Mouse (Mus musculus): ENCODE results near the gene Gckr. TPM values are rescaled to one million over a fixed set of nuclear protein-coding genes. Genes with fewer than 3 reads are reported as not detected.

The Gckr gene
- total and polyA plus RNA-seq, 2 experiments, result 113 to 282 TPM

GRCm38 (mm10) chr5:31266101-31266500 is 31.1 kb upstream of the Gckr start:
- no peak overlapping the region for H3K27ac ChIP-seq (replicated peaks; ENCODE audit: insufficient read depth, low read depth, low read length)
- TF ChIP-seq CTCF (IDR thresholded peaks at IDR 0.05; ENCODE audit: low read depth, low read length), result no peak
- no peak for TF ChIP-seq POLR2A (IDR thresholded peaks at IDR 0.05; ENCODE audit: extremely low read depth, insufficient read depth, low read length)
- no peaks in the 10 kb centered on the region for H3K27me3 ChIP-seq (ENCODE audit: control insufficient read depth, insufficient read depth, low read length)
- DNase-seq (ENCODE audit: extremely low read depth, low read depth, low spot score), result no peak
- peaks cover 9% of the 10 kb centered on the region for H3K36me3 ChIP-seq (ENCODE audit: control insufficient read depth, insufficient read depth, low read length)
- 60% methylated on average over 7 of the region's 7 CpGs for WGBS
- H3K79me2 ChIP-seq (ENCODE audit: control insufficient read depth, insufficient read depth, low read length), result no peaks in the 10 kb centered on the region
- no peaks in the 10 kb centered on the region for H3K4me1 ChIP-seq (ENCODE audit: control insufficient read depth, insufficient read depth, low read length)
- no peak overlapping the region for H3K9ac ChIP-seq (ENCODE audit: low read depth, low read length)
- H3K4me3 ChIP-seq (ENCODE audit: insufficient read depth, low read depth, low read length), result no peak overlapping the region

- peaks cover 8% of the 10 kb centered on the region for H3K36me3 ChIP-seq (ENCODE audit: control insufficient read depth, insufficient read depth, low read length)
- no peak for TF ChIP-seq CTCF (IDR thresholded peaks at IDR 0.05; ENCODE audit: low read depth, low read length)
- TF ChIP-seq POLR2A (IDR thresholded peaks at IDR 0.05; ENCODE audit: extremely low read depth, insufficient read depth, low read length), result no peak
- no peaks in the 10 kb centered on the region for H3K4me1 ChIP-seq (ENCODE audit: control insufficient read depth, insufficient read depth, low read length)
- no peak overlapping the region for H3K9ac ChIP-seq (ENCODE audit: low read depth, low read length)
- no peaks in the 10 kb centered on the region for H3K27me3 ChIP-seq (ENCODE audit: control insufficient read depth, insufficient read depth, low read length)
- 67% methylated on average over 6 of the region's 6 CpGs for WGBS
- no peak for DNase-seq (ENCODE audit: extremely low read depth, low read depth, low spot score)
- H3K4me3 ChIP-seq (ENCODE audit: insufficient read depth, low read depth, low read length), result no peak overlapping the region
- no peak overlapping the region for H3K27ac ChIP-seq (replicated peaks; ENCODE audit: insufficient read depth, low read depth, low read length)
- H3K79me2 ChIP-seq (ENCODE audit: control insufficient read depth, insufficient read depth, low read length), result no peaks in the 10 kb centered on the region
Observed at GRCm38 (mm10) chr5:31267686-31268085, 29.6 kb upstream of the Gckr start.

GRCm38 (mm10) chr5:31273018-31273417 is 24.2 kb upstream of the Gckr start:
- DNase-seq (ENCODE audit: extremely low read depth, low read depth, low spot score), result no peak
- Histone ChIP-seq H3K9ac (ENCODE audit: low read depth, low read length) (no peak overlapping the region), H3K27ac (replicated peaks; ENCODE audit: insufficient read depth, low read depth, low read length) (no peak overlapping the region), H3K79me2 (ENCODE audit: control insufficient read depth, insufficient read depth, low read length) (no peaks in the 10 kb centered on the region), H3K4me1 (ENCODE audit: control insufficient read depth, insufficient read depth, low read length) (no peaks in the 10 kb centered on the region), H3K4me3 (ENCODE audit: insufficient read depth, low read depth, low read length) (no peak overlapping the region), H3K36me3 (ENCODE audit: control insufficient read depth, insufficient read depth, low read length) (peaks cover 14% of the 10 kb centered on the region; the same call in 1 of the 2 replicates), H3K27me3 (ENCODE audit: control insufficient read depth, insufficient read depth, low read length) (no peaks in the 10 kb centered on the region)
- TF ChIP-seq CTCF (IDR thresholded peaks at IDR 0.05; ENCODE audit: low read depth, low read length) (no peak), POLR2A (IDR thresholded peaks at IDR 0.05; ENCODE audit: extremely low read depth, insufficient read depth, low read length) (no peak)
- WGBS, result 92% methylated on average over 6 of the region's 6 CpGs

- H3K9ac ChIP-seq (ENCODE audit: low read depth, low read length), result no peak overlapping the region
- H3K36me3 ChIP-seq (ENCODE audit: control insufficient read depth, insufficient read depth, low read length), result peaks cover 27% of the 10 kb centered on the region; the same call in 1 of the 2 replicates
- no peak overlapping the region for H3K4me3 ChIP-seq (ENCODE audit: insufficient read depth, low read depth, low read length)
- no peaks in the 10 kb centered on the region for H3K4me1 ChIP-seq (ENCODE audit: control insufficient read depth, insufficient read depth, low read length)
- no peak for TF ChIP-seq CTCF (IDR thresholded peaks at IDR 0.05; ENCODE audit: low read depth, low read length)
- no peak for TF ChIP-seq POLR2A (IDR thresholded peaks at IDR 0.05; ENCODE audit: extremely low read depth, insufficient read depth, low read length)
- no peak for DNase-seq (ENCODE audit: extremely low read depth, low read depth, low spot score)
- WGBS, result 88% methylated on average over 20 of the region's 20 CpGs
- no peaks in the 10 kb centered on the region for H3K79me2 ChIP-seq (ENCODE audit: control insufficient read depth, insufficient read depth, low read length)
- H3K27me3 ChIP-seq (ENCODE audit: control insufficient read depth, insufficient read depth, low read length), result no peaks in the 10 kb centered on the region
- no peak overlapping the region for H3K27ac ChIP-seq (replicated peaks; ENCODE audit: insufficient read depth, low read depth, low read length)
Observed at GRCm38 (mm10) chr5:31279245-31279988, 17.8 kb upstream of the Gckr start.

GRCm38 (mm10) chr5:31288225-31288624 is 9.0 kb upstream of the Gckr start:
- Histone ChIP-seq H3K27me3 (ENCODE audit: control insufficient read depth, insufficient read depth, low read length) (no peaks in the 10 kb centered on the region), H3K79me2 (ENCODE audit: control insufficient read depth, insufficient read depth, low read length) (no peaks in the 10 kb centered on the region), H3K36me3 (ENCODE audit: control insufficient read depth, insufficient read depth, low read length) (peaks cover 2% of the 10 kb centered on the region; the same call in 1 of the 2 replicates), H3K9ac (ENCODE audit: low read depth, low read length) (no peak overlapping the region), H3K4me3 (ENCODE audit: insufficient read depth, low read depth, low read length) (no peak overlapping the region), H3K4me1 (ENCODE audit: control insufficient read depth, insufficient read depth, low read length) (peaks cover 3% of the 10 kb centered on the region; the same call in 1 of the 2 replicates), H3K27ac (replicated peaks; ENCODE audit: insufficient read depth, low read depth, low read length) (no peak overlapping the region)
- TF ChIP-seq CTCF (IDR thresholded peaks at IDR 0.05; ENCODE audit: low read depth, low read length) (no peak), POLR2A (IDR thresholded peaks at IDR 0.05; ENCODE audit: extremely low read depth, insufficient read depth, low read length) (no peak)
- WGBS, result 87% methylated on average over 4 of the region's 4 CpGs
- DNase-seq (ENCODE audit: extremely low read depth, low read depth, low spot score), result no peak

- H3K36me3 ChIP-seq (ENCODE audit: control insufficient read depth, insufficient read depth, low read length), result peaks cover 2% of the 10 kb centered on the region; the same call in 1 of the 2 replicates
- H3K4me1 ChIP-seq (ENCODE audit: control insufficient read depth, insufficient read depth, low read length), result peaks cover 3% of the 10 kb centered on the region; the same call in 1 of the 2 replicates
- 29% methylated on average over 3 of the region's 3 CpGs for WGBS
- H3K79me2 ChIP-seq (ENCODE audit: control insufficient read depth, insufficient read depth, low read length), result no peaks in the 10 kb centered on the region
- H3K9ac ChIP-seq (ENCODE audit: low read depth, low read length), result no peak overlapping the region
- DNase-seq (ENCODE audit: extremely low read depth, low read depth, low spot score), result no peak
- no peak overlapping the region for H3K27ac ChIP-seq (replicated peaks; ENCODE audit: insufficient read depth, low read depth, low read length)
- no peak for TF ChIP-seq POLR2A (IDR thresholded peaks at IDR 0.05; ENCODE audit: extremely low read depth, insufficient read depth, low read length)
- TF ChIP-seq CTCF (IDR thresholded peaks at IDR 0.05; ENCODE audit: low read depth, low read length), result no peak
- no peak overlapping the region for H3K4me3 ChIP-seq (ENCODE audit: insufficient read depth, low read depth, low read length)
- no peaks in the 10 kb centered on the region for H3K27me3 ChIP-seq (ENCODE audit: control insufficient read depth, insufficient read depth, low read length)
Observed at GRCm38 (mm10) chr5:31288655-31289054, 8.6 kb upstream of the Gckr start.
